Mouse (Mus musculus) liver, adult 2 months (tissue): ENCODE results near the gene Sema6d.

Source experiments
- CTCF ChIP-seq: fragments of 200-500 bp; IDR thresholded peaks from 2 replicates; pipeline ENCODE4 v1.5.1; 2011; ENCODE audit warnings: low read depth, low read length, control low read depth
- POLR2A ChIP-seq: fragments of 200-500 bp; IDR thresholded peaks from 2 replicates; pipeline ENCODE4 v1.6.1; 2011; ENCODE audit warnings: low read length, control low read depth; ENCODE audit not compliant: insufficient read depth; ENCODE audit errors: extremely low read depth

GRCm38 (mm10) chr2:124617440-124617839, 527.7 kb downstream of the Sema6d start:
- TF ChIP-seq CTCF (no peak), POLR2A (no peak)
